Mouse (Mus musculus) adrenal gland, postnatal 25 days (tissue): ENCODE results near the gene Ak8. TPM values are rescaled to one million over a fixed set of nuclear protein-coding genes. Genes with fewer than 3 reads are reported as not detected.

Experiments
- DNase-seq: peaks from one replicate; pipeline ENCODE4 v3.0.0; 2021; ENCODE audit warnings: mixed read lengths
- total RNA-seq: library from RNA; stranded (reverse); gene quantifications from 2 replicates; pipeline ENCODE4 v1.2.3, GENCODE M21; 2021

Gene Ak8
- total RNA-seq, 1 experiment from 2014 or later: not detected

DNA sequence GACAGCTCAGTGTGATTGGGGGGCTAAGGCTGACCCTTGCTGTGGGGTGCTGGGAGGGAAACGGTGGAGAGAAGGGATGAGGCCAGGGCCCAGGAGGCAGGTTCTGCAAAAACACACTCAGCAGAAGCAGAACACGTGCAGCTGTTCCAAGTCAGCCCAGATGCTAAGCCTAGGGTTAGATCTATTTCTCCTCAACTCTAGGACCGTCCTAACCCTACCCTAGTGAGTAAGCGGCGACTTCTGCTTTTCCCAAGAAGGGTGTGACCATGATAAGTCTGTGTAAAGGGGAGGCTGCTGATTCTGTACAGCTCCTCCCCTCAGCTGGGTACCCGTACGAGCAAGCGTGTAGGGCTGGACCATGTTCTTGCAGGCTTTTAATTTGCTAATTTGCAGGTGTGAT, 96.3 kb downstream of the Ak8 start:
- no peak for DNase-seq

DNA sequence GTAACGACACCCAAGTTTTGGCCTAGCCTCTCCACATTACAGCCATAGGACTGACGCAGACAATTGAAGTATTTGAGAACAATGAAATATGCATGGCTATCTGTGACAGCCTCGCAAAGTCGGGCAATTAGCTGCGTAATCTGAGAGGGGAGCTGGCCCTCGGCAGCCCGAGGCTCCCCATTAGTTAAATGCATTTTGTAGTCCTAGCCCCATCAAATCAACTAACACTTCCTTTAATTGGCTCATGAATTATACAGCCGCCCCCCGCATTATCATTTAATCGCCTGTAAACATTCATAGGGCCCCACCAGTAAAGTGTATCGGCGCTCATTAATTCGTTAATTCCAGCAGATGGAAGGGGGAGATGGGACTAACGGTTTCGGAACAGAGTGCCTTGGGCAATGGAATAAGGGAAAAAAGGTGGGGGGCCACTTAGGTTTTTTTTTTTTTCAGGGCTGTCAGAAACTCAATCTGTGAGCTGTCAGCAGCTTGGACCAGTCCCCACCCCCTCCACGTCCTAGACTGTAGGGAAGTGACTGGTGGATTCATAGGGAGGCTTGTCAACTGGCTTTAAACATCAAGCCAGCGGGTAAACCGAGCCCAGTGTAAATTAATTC, 97.6 kb downstream of the Ak8 start:
- DNase-seq: no peak

DNA sequence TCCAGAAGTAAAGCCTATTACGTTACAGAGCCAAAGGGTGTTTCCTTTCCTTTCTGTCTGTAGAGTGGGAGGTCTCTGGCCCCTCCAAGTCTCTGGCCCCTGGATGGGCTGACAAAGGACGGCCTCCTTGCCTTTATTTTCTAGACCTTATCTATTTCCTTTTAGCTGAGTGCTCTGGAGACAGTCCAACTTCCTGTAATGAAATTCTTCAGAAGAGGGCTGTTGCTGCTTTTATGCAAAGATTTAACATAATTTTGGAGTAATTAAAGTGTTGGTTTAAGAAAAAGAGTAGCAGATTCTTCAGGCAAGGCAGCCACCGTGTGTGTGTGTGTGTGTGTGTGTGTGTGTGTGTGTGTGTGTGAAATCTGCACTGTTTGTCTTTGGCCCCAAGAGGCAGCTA, 98.4 kb downstream of the Ak8 start:
- DNase-seq: no peak

DNA sequence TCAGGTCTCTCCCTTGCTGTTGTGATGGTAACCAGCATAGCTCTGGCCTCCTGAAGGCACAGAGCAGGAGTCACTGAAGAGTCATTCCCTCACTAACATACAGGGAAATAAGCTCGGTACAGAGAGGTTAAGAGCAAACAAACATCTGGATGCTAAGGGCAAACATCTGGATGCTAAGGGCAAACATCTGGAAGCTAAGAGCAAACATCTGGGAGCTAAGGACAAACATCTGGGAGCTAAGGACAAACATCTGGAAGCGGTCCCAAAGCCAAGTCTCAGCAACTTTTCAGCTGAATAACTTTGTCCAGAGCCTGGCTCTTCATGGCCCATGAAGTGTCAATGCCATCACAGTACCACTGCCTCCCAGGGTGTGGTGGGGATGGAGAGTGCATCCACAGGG, 99.6 kb downstream of the Ak8 start:
- no peak for DNase-seq

DNA sequence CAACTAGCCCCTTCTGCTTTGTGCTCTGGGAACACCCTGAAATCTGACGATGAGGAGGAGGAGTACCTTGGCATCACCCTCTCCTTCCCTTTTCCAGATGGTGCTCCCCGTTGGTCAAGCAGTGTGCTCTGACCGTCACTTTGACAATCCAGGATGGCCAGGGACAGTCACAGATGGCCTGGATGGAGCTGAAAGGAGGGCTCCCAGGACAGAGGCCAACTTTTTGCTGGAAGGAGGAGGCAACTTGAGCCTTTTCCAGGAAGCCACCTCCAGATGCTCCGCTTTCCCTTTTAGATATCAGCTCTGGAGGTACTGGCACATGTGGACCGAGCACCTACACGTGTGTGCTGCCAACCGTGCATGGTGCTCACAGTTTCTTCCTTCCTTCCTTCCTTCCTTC, 103.4 kb downstream of the Ak8 start:
- DNase-seq: no peak

DNA sequence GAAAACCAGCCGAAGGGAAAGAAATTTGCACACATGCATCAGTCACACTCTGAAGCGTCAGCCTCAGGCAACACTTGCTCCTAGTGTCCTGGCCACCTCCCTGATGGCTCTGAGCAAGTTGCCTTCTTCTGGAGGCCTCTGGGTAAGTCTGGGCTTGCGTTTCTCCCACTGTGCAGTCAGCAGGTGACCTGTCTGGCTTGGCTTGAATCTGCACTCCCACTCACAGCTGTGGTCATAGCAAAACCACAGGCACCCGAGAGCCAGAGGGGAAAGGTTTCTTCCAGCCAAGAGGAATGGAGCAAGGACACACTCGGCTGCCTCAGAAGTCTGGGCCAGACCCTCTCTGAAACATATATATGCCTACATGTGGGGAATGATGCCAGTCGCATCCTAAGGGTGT, 108.9 kb downstream of the Ak8 start:
- no peak for DNase-seq

DNA sequence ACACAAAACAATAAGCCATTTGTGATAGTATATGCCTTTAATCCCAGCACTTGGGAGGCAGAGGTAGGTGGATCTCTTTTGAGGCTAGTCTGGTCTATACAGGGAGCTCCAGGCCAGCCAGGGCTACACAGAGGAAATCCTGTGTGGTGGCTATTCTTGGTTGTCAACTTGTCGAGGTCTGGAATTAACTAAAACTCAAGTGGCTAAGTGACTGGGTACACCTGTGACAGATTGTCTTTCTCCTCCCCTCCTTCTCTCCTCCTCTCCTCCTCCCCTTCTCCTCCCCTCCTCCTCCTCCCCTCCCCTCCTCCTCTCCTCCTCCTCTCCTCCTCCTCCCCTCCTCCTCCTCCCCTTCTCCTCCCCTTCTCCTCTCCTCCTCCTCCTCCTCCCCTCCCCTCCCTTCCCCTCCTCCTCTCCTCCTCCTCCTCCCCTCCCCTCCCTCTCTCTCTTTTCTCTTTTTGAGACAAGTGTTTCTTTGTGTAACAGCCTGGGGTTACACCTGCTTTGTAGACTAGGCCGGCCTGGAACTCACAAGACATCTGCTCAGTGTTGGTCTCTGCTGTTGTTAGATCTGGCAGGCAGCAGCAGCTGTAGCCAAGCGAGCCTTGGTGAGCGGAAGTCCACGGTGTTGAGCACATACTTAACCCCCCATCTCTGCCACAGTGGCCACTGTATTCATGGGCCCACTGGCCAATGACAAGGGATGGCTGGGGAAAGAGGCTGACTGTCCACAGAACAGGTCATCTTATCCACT, 110.5 kb downstream of the Ak8 start:
- DNase-seq: no peak

DNA sequence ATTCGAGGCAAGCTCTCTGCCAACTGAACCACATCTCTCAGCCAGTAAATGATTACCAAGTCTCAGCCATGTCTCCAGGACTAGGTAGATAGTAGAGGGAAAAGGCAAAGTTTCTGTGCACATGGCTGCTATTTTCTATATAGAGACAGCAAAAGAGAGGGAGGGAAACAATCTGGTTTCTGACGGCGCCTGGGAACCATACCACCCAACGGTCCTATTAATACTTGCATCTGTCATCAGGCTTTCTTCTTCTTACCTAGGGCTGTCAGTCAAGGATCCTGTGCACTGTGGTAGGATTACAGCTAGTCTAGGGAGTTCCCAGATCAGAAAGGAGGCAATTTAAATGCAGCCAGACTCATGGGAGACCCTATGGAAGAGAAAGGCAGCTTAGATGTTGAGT, 118.9 kb downstream of the Ak8 start:
- DNase-seq: no peak

DNA sequence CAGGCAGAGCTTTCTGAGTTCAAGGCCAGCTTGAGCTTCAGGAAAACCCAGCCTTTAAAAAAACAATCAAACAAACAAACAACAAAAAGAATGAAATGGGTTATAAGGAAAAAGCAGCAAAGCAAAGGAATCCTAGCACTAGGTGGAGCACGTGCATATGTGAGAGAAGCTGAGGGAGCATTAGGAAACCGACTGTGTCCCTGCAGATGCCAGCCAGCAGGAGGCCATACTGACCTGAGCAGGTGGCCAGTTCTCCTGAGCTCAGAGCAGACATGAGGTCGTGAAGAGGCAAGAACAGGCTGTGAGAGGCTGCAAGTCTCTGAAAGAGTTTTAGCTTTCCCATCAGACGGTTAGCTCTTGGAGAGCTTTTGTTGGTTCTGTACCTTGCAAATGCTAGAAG, 129.3 kb downstream of the Ak8 start:
- no peak for DNase-seq

DNA sequence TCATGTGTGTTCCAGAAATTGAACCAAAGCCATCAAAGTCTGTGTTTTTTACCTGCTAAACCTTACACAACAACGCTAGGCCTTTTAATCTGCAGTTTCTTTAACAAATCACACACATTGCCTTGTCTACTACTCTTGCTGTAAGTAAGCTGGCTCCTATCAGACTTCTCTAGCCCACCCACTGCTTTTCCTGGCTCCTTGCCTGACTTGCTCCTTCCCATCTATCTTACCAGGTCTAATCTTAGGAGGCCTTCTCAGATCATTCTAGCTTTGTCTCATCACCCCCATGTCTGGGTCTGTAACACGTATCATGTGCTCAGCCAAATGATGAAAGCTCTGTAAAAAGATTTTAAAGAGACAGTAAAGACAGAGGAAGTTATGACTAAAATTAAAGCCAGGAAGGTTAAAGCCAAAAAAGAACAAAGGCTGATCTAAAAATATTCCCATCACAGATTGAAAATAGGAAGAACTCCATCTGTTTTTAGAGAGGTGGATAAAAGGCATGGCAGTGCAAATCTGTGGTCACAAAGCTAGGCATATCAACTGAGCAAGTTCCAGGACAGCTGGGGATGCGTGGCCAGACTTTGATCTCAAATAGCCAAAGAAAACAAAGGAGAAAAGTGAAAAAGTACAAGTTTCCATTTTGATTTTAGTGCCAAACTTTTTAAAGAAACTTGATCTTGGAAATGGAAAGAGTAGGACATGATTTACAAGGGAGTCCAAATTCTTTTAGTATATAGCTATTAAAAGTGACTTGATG, 136.4 kb downstream of the Ak8 start:
- no peak for DNase-seq

DNA sequence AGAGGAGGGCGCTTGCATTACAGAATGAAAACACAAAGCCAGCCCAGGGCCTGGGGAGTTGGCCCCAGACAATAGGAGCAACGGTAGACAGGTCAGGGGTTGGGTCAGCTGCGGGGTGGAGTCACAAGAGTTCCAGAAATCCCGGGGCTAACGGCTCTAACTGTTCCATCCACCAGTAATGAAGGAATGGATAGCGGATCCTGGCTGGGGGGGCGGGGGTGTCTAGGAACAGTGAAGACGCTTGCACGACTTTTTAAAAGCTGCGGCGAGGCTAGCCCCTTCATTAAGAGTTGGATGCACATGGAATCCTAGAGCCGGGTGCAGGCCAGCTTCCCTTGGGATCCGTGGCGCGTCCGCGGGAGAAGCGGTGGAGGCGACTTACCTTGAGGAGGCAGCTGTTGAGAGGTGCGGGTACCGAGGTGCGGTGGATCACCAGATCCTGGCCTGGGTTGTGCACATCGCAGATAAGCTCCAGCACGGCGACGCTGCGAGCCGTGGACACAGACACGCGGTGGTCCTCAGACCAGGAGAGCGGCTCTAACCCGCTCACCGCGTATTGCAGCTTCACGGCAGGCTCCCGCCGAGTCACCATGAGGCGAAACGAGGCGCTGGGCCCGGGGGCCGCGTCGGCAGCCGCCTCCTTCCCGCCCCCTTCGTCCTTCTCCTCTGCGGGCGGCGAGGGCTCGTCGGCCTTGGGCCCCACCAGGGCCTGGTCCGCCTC, 139.7 kb downstream of the Ak8 start:
- no peak for DNase-seq

DNA sequence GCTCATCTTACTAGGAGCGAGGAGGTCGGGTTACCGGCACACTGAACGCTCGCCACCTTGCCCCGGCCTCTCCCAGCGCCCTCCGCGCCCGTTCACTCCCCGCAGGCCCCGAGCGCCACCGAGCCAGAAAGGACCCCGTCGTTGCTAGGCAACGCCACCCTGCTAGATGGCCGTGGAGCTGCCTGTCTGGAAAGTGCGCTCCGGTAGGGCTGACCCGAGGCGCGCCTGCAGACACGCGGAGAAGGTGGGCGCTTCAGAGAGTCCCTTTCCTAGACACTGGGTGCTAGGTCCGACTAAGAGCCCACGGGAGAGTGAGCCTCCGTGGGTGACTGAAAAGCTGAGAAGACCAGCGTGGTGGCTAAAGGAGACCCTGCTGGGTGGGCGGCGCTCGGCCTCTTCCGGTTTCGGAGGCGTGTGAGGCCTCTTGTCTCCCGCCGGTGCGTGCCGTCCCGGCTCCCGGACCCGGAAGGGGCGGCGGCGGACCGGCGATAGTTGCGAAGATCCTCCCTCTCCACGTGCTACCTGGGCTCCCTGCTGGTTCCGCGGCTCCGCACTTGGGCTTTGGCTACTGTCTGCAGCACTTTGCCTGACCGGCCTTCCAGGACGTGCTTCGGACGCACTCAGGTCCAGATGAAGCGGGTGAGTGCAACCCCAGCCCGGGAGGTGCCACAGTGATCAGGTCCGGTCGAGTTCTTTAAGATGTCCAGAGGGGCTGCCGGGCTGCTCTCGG, 140.4 kb downstream of the Ak8 start, which contains the start of the genes Gtf3c4 and Ddx31:
Gtf3c4 (minus strand) TSS at position 139 of the 730 bp plus-strand sequence.
Ddx31 (plus strand) TSS at position 185 of the 730 bp plus-strand sequence.
- DNase-seq: peak; percentile 96

DNA sequence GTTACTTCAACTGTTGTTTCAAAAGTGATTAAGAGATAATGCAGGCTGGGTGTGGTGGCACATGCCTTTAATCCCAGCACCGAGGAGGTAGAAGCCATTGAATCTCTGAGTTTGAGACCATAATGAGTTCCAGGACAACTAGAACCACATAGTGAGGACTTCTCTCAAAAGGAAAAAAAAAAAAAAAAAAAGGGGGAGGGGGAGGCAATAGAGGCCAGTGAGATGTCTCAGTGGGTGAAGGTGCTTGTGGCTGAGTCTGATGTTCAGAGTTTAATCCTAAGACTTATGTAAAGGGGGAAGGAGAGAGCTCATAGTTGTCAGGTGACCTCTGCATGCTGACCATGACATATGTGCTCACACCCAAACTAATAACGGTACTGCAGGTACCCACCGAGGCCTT, 142.1 kb downstream of the Ak8 start:
- no peak for DNase-seq

DNA sequence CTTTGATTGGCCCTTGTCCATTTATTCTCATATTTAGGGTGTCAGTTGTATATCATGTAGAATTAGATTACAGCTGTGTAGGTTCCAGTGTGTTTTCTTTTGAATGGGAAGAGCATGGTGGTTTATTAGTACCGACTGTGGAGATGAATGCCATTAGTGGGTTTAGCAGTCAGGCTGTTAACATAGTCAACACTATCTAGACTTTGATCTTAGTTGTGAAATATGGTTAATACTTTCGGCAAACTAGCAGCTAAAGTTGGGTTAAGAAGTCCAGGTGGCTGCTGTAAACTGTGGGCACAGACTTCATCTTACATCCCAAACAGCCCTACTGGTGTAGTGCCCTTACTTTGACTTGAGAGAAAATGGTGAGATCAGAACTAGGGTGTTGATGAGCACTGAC, 148.9 kb downstream of the Ak8 start:
- no peak for DNase-seq

DNA sequence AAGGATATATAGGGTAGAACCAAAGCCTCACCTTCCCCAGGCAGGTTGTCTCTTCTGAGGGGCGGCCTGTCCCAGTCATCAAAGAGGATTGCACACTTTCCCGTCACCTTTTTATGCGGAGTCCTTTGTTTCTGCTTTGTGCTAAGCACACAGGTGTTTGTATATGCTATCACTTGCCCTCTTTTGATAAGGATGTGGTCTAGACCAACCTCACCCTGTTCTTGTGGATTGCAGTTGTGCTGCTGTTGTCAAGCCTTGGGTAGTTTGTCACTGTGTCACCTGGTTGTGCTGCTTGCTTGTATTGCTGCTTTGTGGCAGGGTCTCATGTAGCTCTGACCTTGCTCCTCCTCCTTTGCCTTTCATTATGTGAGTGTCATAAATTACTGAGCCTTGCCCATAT, 152.6 kb downstream of the Ak8 start:
- no peak for DNase-seq

DNA sequence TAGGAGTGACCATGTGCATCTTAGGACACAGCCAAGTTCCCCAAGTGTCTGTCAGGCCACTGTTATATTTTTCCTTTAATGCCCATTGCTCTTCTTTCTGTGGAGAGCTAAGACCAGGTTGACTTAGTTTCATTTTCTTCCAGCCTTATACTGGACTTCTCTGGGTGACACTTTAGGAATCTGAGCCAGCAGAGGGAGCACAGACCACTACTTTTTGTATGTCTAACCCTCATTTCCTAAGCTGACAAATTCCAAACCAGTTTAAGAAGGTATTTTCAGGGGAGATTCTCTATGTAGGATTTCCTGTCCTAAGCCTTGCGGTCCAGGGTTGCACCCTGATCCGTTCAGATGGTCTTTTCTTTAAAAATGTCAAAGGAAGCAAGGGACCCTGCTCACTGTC, 155.8 kb downstream of the Ak8 start:
- DNase-seq: no peak

DNA sequence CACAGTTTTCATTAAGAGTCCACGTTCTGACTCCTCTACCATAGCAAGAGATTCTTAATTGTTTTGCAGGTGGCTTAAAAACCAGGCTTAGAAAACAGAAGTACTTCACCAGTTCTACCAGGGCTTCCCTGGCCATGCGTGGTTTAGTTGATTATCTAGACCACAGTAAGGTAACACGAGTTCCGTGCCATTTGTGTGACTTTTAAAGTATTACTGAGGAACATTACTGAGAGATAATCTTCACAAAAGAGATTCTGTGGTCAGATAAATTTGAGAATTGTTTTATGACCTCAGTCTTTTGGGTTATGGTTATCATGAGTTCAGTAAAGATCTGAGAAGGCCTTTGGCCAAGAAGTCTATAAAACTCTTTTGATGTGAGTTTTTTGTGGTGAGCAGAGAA, 159.3 kb downstream of the Ak8 start:
- no peak for DNase-seq

DNA sequence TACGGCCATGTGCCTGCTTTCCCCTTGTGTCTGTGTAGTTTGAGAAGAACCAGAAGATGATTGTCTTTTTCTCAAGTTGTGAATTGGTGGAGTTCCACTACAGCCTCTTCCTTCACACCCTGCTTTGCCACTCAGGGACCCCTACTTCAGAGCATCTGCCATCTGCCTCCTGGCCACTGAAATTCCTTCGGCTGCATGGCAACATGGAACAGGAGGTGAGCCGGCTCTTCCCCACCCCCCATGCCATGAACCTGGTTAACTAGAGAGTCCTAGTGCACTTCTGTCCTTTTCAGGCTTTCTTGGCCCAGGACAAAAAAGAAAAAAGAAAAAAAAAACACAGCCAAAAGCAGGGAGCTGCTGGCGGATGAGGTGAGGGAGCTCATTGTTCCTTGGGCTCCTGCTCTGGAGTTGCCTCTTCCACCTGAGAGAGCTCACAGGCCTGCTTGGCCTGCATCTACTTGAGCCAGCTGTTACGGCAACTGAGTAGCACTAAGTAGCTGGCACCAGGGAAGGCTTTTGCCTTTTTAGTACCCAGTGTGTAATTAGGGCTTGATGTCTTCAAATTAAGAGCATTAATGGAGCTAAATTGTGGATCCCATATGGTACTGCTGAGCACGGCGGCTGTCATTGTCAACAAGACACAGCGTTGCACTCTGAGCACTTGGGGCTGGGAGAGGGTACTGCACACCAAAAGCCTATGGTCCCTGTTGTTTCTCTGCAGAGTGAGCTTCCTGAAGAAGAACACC, 160.9 kb downstream of the Ak8 start:
- no peak for DNase-seq
